15 mouse cellular contexts compared by ENCODE assay signal in the genomic region with DNA sequence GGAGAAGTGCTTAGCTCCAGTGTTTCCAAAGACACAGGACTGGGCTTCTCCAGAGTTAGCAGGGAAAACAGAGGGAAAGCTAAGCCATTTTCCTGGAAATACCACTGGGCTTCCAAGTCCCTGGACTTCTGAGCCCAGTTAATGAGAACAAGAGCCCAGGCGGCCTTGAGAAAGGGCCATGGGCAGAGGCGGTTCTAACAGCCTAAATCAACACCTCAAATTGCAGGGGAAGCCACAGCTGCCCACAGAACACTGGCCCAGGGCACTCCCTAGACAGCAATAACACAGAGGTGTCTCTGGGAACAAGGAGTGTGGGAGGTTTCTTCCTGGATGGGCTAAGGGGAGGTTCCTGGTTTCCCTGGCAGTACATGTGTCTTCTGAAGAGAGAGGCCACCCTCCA. TPM values are rescaled to one million over a fixed set of nuclear protein-coding genes. Genes with fewer than 3 reads are reported as not detected.
DNase-seq lines count a peak whose midpoint lies in the region; ATAC-seq and TF ChIP-seq lines count a peak whose summit lies in the region.
"Had no signal": no experiment of that assay in that cellular context is flagged by ENCODE, and none has a peak within 500 bp of the region (broad histone marks: within the 10 kb centered on the region; RNA-seq: fewer than 3 reads in every experiment).

No protein-coding gene starts in this region.

- H3K9me3 ChIP-seq in heart, embryonic 14.5 days (ENCODE audit: control insufficient read depth, low read length) = no peaks in the 10 kb centered on the region
- H3K9me3 ChIP-seq in kidney, postnatal 0 days (replicated peaks; ENCODE audit: low read length) = no peaks in the 10 kb centered on the region
- H3K9me3 ChIP-seq in embryonic facial prominence, embryonic 14.5 days (ENCODE audit: control insufficient read depth, low read length) = no peaks in the 10 kb centered on the region
- no peaks in the 10 kb centered on the region for H3K9me3 ChIP-seq in limb, embryonic 14.5 days (ENCODE audit: control insufficient read depth, low read length)
- H3K9me3 ChIP-seq: liver, embryonic 13.5 days had no signal

- intact Hi-C loops in heart, adult 2 months (cut with DNase I) = no loop called here

- peaks cover 21 to 38% of the 10 kb centered on the region in 2 experiments for H3K4me1 ChIP-seq in heart, embryonic 14.5 days (ENCODE audit: control insufficient read depth in 2 of 2, insufficient read depth in 2 of 2, low read length in 2 of 2)
- peaks cover 12% of the 10 kb centered on the region for H3K4me1 ChIP-seq in heart, adult 2 months (ENCODE audit: control insufficient read depth, insufficient read depth, low read length)
- peaks cover 20% of the 10 kb centered on the region for H3K4me1 ChIP-seq in kidney, postnatal 0 days (replicated peaks; ENCODE audit: insufficient read depth, low read length)
- peaks cover 25% of the 10 kb centered on the region for H3K4me1 ChIP-seq in embryonic facial prominence, embryonic 14.5 days (ENCODE audit: control insufficient read depth, insufficient read depth, low read length)
- H3K4me1 ChIP-seq in limb, embryonic 14.5 days (ENCODE audit: control insufficient read depth, insufficient read depth, low read length) = peaks cover 34% of the 10 kb centered on the region

- ATAC-seq in heart, embryonic 14.5 days (ENCODE audit: insufficient number of reproducible peaks, insufficient read depth, low FRiP score, low read depth) = no peak
- no peak; the same call in 1 of the 2 replicates for ATAC-seq in kidney, postnatal 0 days (replicated peaks; ENCODE audit: low FRiP score, low read depth)
- ATAC-seq in embryonic facial prominence, embryonic 14.5 days (ENCODE audit: low read depth) = no peak
- no peak for ATAC-seq in limb, embryonic 14.5 days (ENCODE audit: low FRiP score, low read depth)
- ATAC-seq: forebrain, postnatal 0 days; inflammation-experienced regulatory T-cells, adult 6 months; midbrain, embryonic 16.5 days had no signal

- no peaks in the 10 kb centered on the region; the same call in 1 of the 2 replicates for H3K79me2 ChIP-seq in heart, adult 2 months (replicated peaks; ENCODE audit: control insufficient read depth, insufficient read depth, low read length)

- H3K27ac ChIP-seq in heart, embryonic 14.5 days (replicated peaks in 1 of 2; ENCODE audit: control insufficient read depth in 1 of 2, insufficient read depth in 1 of 2, low read depth in 2 of 2, low read length in 2 of 2) = no peak overlapping the region
- no peak overlapping the region for H3K27ac ChIP-seq in heart, adult 2 months
- H3K27ac ChIP-seq in kidney, postnatal 0 days = 0 out of 2 replicates have a peak overlapping the region, but pooled peaks have one; percentile 38
- H3K27ac ChIP-seq in embryonic facial prominence, embryonic 14.5 days (replicated peaks; ENCODE audit: low read depth, low read length) = peak overlapping the region; percentile 63; the same call in 1 of the 2 replicates
- H3K27ac ChIP-seq in limb, embryonic 14.5 days (replicated peaks; ENCODE audit: low read depth, low read length) = peak overlapping the region; percentile 71; the same call in 1 of the 2 replicates
- H3K27ac ChIP-seq: gastrocnemius, adult 2 months; left cerebral cortex, adult 2 months; liver, embryonic 13.5 days had no signal

- TF ChIP-seq EP300 in heart, adult 2 months (IDR thresholded peaks at IDR 0.05; ENCODE audit: insufficient read depth, low read depth, low read length) = no peak

- TF ChIP-seq POLR2A in heart, adult 2 months (IDR thresholded peaks at IDR 0.05; ENCODE audit: insufficient read depth, low read depth, low read length) = no peak
- no peak for TF ChIP-seq POLR2A in limb, embryonic 14.5 days (IDR thresholded peaks at IDR 0.05; ENCODE audit: borderline replicate concordance, extremely low read depth, insufficient read depth, insufficient read length)

- H3K36me3 ChIP-seq in heart, embryonic 14.5 days (ENCODE audit: control insufficient read depth, insufficient read depth, low read length) = no peaks in the 10 kb centered on the region
- H3K36me3 ChIP-seq in heart, adult 2 months (ENCODE audit: control insufficient read depth, insufficient read depth, low read length) = no peaks in the 10 kb centered on the region; the same call in 1 of the 2 replicates
- H3K36me3 ChIP-seq in kidney, postnatal 0 days (ENCODE audit: insufficient read depth, low read length) = no peaks in the 10 kb centered on the region
- no peaks in the 10 kb centered on the region for H3K36me3 ChIP-seq in embryonic facial prominence, embryonic 14.5 days (ENCODE audit: control insufficient read depth, insufficient read depth, low read length)
- H3K36me3 ChIP-seq in limb, embryonic 14.5 days (ENCODE audit: control insufficient read depth, insufficient read depth, low read length) = no peaks in the 10 kb centered on the region
- H3K36me3 ChIP-seq: liver, embryonic 13.5 days had no signal

- TF ChIP-seq CTCF in heart, adult 2 months (IDR thresholded peaks at IDR 0.05) = no peak
- no peak for TF ChIP-seq CTCF in kidney, postnatal 0 days (IDR thresholded peaks at IDR 0.05; ENCODE audit: low read depth)

- no peaks in the 10 kb centered on the region for H3K27me3 ChIP-seq in heart, embryonic 14.5 days (ENCODE audit: control insufficient read depth, insufficient read depth, low read length)
- H3K27me3 ChIP-seq in heart, adult 2 months (ENCODE audit: control insufficient read depth, insufficient read depth, low read length) = no peaks in the 10 kb centered on the region
- no peaks in the 10 kb centered on the region for H3K27me3 ChIP-seq in kidney, postnatal 0 days (ENCODE audit: insufficient read depth, low read length)
- H3K27me3 ChIP-seq in embryonic facial prominence, embryonic 14.5 days (replicated peaks; ENCODE audit: control insufficient read depth, insufficient read depth, low read length) = no peaks in the 10 kb centered on the region
- no peaks in the 10 kb centered on the region for H3K27me3 ChIP-seq in limb, embryonic 14.5 days (ENCODE audit: control insufficient read depth, insufficient read depth, low read length)
- H3K27me3 ChIP-seq: liver, embryonic 13.5 days had no signal

- H3K9ac ChIP-seq in heart, embryonic 14.5 days (ENCODE audit: low read length) = 0 out of 2 replicates have a peak overlapping the region, but pooled peaks have one; percentile 8
- no peak overlapping the region for H3K9ac ChIP-seq in heart, adult 2 months (ENCODE audit: low read depth, low read length)
- no peak overlapping the region for H3K9ac ChIP-seq in kidney, postnatal 0 days (ENCODE audit: low read depth, low read length)
- H3K9ac ChIP-seq in embryonic facial prominence, embryonic 14.5 days (ENCODE audit: low read depth, low read length) = no peak overlapping the region
- no peak overlapping the region for H3K9ac ChIP-seq in limb, embryonic 14.5 days (ENCODE audit: low read depth, low read length, severe bottlenecking)
- H3K9ac ChIP-seq: forebrain, postnatal 0 days; liver, embryonic 13.5 days had no signal

- DNase-seq in heart, adult 2 months = no peak
- DNase-seq in kidney, postnatal 0 days (ENCODE audit: low spot score) = no peak
- DNase-seq in kidney, postnatal 25 days = no peak
- DNase-seq in embryonic facial prominence, embryonic 14.5 days (ENCODE audit: low spot score) = no peak
- DNase-seq in limb, embryonic 14.5 days (ENCODE audit: low spot score) = no peak
- DNase-seq in right cerebral cortex, postnatal 4 days = no peak
- DNase-seq: cerebellum, adult 11 months; forebrain, postnatal 0 days; gastrocnemius, adult 2 months; liver, embryonic 13.5 days had no signal

- no peak overlapping the region for H3K4me3 ChIP-seq in heart, embryonic 14.5 days (ENCODE audit: control insufficient read depth in 1 of 2, insufficient read depth in 1 of 2, low read depth in 1 of 2, low read length in 2 of 2)
- H3K4me3 ChIP-seq in heart, adult 2 months = no peak overlapping the region
- no peak overlapping the region for H3K4me3 ChIP-seq in kidney, postnatal 0 days (replicated peaks; ENCODE audit: low read depth, low read length)
- no peak overlapping the region for H3K4me3 ChIP-seq in embryonic facial prominence, embryonic 14.5 days (ENCODE audit: low read depth, low read length)
- no peak overlapping the region for H3K4me3 ChIP-seq in limb, embryonic 14.5 days (replicated peaks; ENCODE audit: low read length)
- H3K4me3 ChIP-seq: erythroblast, embryonic 14.5 days; gastrocnemius, adult 2 months; left cerebral cortex, adult 2 months; liver, embryonic 13.5 days had no signal

- H3K4me2 ChIP-seq in heart, embryonic 14.5 days (ENCODE audit: low read length) = no peak overlapping the region
- no peak overlapping the region for H3K4me2 ChIP-seq in kidney, postnatal 0 days (ENCODE audit: low read length)
- H3K4me2 ChIP-seq in embryonic facial prominence, embryonic 14.5 days (ENCODE audit: low read depth, low read length) = no peak overlapping the region
- H3K4me2 ChIP-seq in limb, embryonic 14.5 days (replicated peaks; ENCODE audit: low read depth, low read length, severe bottlenecking) = no peak overlapping the region
- H3K4me2 ChIP-seq: liver, embryonic 13.5 days had no signal

- 50% methylated on average over 2 of the region's 2 CpGs for WGBS in heart, embryonic 14.5 days
- 47% methylated on average over 2 of the region's 2 CpGs for WGBS in heart, adult 2 months
- WGBS in kidney, postnatal 0 days = 46% methylated on average over 2 of the region's 2 CpGs
- 17% methylated on average over 2 of the region's 2 CpGs for WGBS in embryonic facial prominence, embryonic 14.5 days
- 18% methylated on average over 2 of the region's 2 CpGs for whole genome bisulfite sequencing in limb, embryonic 14.5 days

RNA-seq across cellular contexts. Expression of gene Cgnl1, which starts 18.3 kb away (rescaled TPM):
- polyA plus RNA-seq in heart, embryonic 14.5 days (2014; fragmentation: Nextera tagmentation; extraction: Ambion mirVana) = 35.8 and 37.6 TPM in 2 replicates
- 10 to 100 TPM; 28.1 to 31.0 TPM for total RNA-seq in heart, adult 2 months (2021)
- 10.5 and 16.2 TPM in 2 replicates for polyA plus RNA-seq in heart, adult 2 months (2012; rRNA removed)
- polyA plus RNA-seq in kidney, postnatal 0 days (2015; fragmentation: Nextera tagmentation; extraction: Ambion mirVana) = 33.8 and 37.9 TPM in 2 replicates
- 11.7 and 12.6 TPM in 2 replicates for polyA plus RNA-seq in embryonic facial prominence, embryonic 14.5 days (2014; fragmentation: Nextera tagmentation; extraction: Ambion mirVana)
- 11.6 and 14.3 TPM in 2 replicates for polyA plus RNA-seq in limb, embryonic 14.5 days (2012; rRNA removed)
- polyA plus RNA-seq in limb, embryonic 14.5 days (2014; fragmentation: Nextera tagmentation; extraction: Ambion mirVana) = 11.8 and 12.8 TPM in 2 replicates
- polyA plus RNA-seq: erythroblast, embryonic 14.5 days; inflammation-experienced regulatory T-cells, adult 6 months had no signal

Comparison
In these comparisons a context has a peak if more than half of its experiments do, and no peak if none do; other contexts are left out.
1. H3K27ac ChIP-seq: peak in kidney, postnatal 0 days (single experiment), embryonic facial prominence, embryonic 14.5 days (single experiment) and limb, embryonic 14.5 days (single experiment); none in heart, embryonic 14.5 days (0 of 2) and heart, adult 2 months (single experiment).